Mouse (Mus musculus) neural tube, embryonic 14.5 days (tissue): ENCODE measurements around the gene Pym1. TPM values are rescaled to one million over a fixed set of nuclear protein-coding genes. Genes with fewer than 3 reads are reported as not detected.

Experiments
- ATAC-seq: fragments of 200-750 bp; cut with Nextera tagmentation; 2 replicates; pipeline ENCODE4 v1.8.0; 2017; ENCODE audit warnings: low read depth, mild to moderate bottlenecking, moderate TSS enrichment, moderate library complexity
- H3K27ac ChIP-seq: fragments of 300-500 bp; sonication (generic); 2 replicates; pipeline ENCODE4 v1.5.1; 2014; ENCODE audit warnings: low read depth, mild to moderate bottlenecking, control low read depth, low read length, moderate library complexity, mixed read lengths
- H3K27me3 ChIP-seq: fragments of 300-500 bp; sonication (generic); 2 replicates; pipeline ENCODE4 v1.6.1; 2014; ENCODE audit warnings: low read length; ENCODE audit not compliant: control insufficient read depth, insufficient read depth
- H3K36me3 ChIP-seq: fragments of 300-500 bp; sonication (generic); 2 replicates; pipeline ENCODE4 v1.6.1; 2014; ENCODE audit warnings: low read length, mixed read lengths; ENCODE audit not compliant: control insufficient read depth, insufficient read depth
- H3K4me1 ChIP-seq: fragments of 300-500 bp; sonication (generic); 2 replicates; pipeline ENCODE4 v1.6.1; 2014; ENCODE audit warnings: low read length; ENCODE audit not compliant: control insufficient read depth, insufficient read depth
- H3K4me2 ChIP-seq: fragments of 300-500 bp; sonication (generic); 2 replicates; pipeline ENCODE4 v1.6.1; 2014; ENCODE audit warnings: mild to moderate bottlenecking, low read depth, low read length, control low read depth
- H3K4me3 ChIP-seq: fragments of 300-500 bp; sonication (generic); 2 replicates; pipeline ENCODE4 v1.5.1; 2014; ENCODE audit warnings: low read depth, low read length, control low read depth, mixed read lengths
- H3K9ac ChIP-seq: fragments of 300-500 bp; sonication (generic); replicated peaks from 2 replicates; pipeline ENCODE4 v1.6.1; 2014; ENCODE audit warnings: low read depth, mild to moderate bottlenecking, control low read depth, low read length, mixed read lengths
- H3K9me3 ChIP-seq: fragments of 300-500 bp; sonication (generic); 2 replicates; pipeline ENCODE4 v1.6.1; 2016; ENCODE audit warnings: low read length; ENCODE audit not compliant: control insufficient read depth
- WGBS: fragments of 180-500 bp; shearing (Covaris S2); extraction: QIAGEN DNeasy Blood & Tissue Kit; methylation state at CpG from one replicate; pipeline ENCODE4 v1.1.7; 2014; 5-methylcytosine and 5-hydroxymethylcytosine counted together
- polyA plus RNA-seq: library from polyadenylated mRNA; unstranded; fragments of >200 nt; fragmentation: Nextera tagmentation; extraction: Ambion mirVana; gene quantifications from 2 replicates; pipeline ENCODE4 v1.2.1, GENCODE M21; 2014

The Pym1 gene
- polyA plus RNA-seq, 1 experiment from 2014 or later: 41.9 TPM

DNA sequence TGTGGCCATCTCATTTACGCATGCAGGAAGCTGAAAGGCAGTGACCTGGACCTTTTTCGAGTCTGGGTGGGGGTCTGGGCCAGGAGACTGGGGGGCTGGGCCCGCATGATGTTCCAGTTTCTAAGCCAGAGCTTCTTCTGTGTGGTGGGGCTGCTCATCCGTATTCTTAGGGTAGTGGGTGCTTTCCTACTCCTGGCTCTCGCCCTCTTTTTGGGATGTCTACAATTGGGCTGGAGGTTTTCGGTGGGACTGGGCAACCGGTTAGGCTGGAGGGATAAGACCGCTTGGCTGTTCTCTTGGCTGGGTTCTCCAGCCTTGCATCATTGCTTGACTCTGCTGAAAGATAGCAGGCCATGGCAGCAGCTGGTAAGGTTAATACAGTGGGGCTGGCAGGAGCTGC, 59.3 kb downstream of the Pym1 start:
- over 99% methylated on average over 8 of the region's 8 CpGs for WGBS
- no peaks in the 10 kb centered on the region; the same call in 1 of the 2 replicates for H3K36me3 ChIP-seq
- no peak overlapping the region for H3K27ac ChIP-seq
- no peaks in the 10 kb centered on the region; the same call in 1 of the 2 replicates for H3K27me3 ChIP-seq
- no peak overlapping the region for H3K9ac ChIP-seq
- H3K9me3 ChIP-seq: no peaks in the 10 kb centered on the region
- H3K4me2 ChIP-seq: peak overlapping the region; percentile 57
- no peak for ATAC-seq
- H3K4me3 ChIP-seq: peak overlapping the region; percentile 0; the same call in 1 of the 2 replicates
- peaks cover 47% of the 10 kb centered on the region for H3K4me1 ChIP-seq

Other genes with a start within 250 kb of the Pym1 start
- 6.4 and 8.9 TPM in 2 replicates for gene Myl6b, start 249.2 kb upstream of the Pym1 start, polyA plus RNA-seq
- 10.0 and 25.9 TPM in 2 replicates for gene Esyt1, start 222.0 kb upstream of the Pym1 start, polyA plus RNA-seq
- gene Zc3h10, start 200.1 kb upstream of the Pym1 start, polyA plus RNA-seq: 11.7 and 18.1 TPM in 2 replicates
- 2,344 and 2,479 TPM in 2 replicates for gene Rpl41, start 198.6 kb upstream of the Pym1 start, polyA plus RNA-seq
- gene Pa2g4, start 181.9 kb upstream of the Pym1 start, polyA plus RNA-seq: 127 and 132 TPM in 2 replicates
- 1.4 and 6.0 TPM in 2 replicates for gene Erbb3, start 158.2 kb upstream of the Pym1 start, polyA plus RNA-seq
- 454 and 493 TPM in 2 replicates for gene Rps26, start 121.1 kb upstream of the Pym1 start, polyA plus RNA-seq
- 20.3 and 22.9 TPM in 2 replicates for gene Ikzf4, start 101.9 kb upstream of the Pym1 start, polyA plus RNA-seq
- gene Suox, start 73.8 kb upstream of the Pym1 start, polyA plus RNA-seq: 13.1 and 14.6 TPM in 2 replicates
- 87.4 and 98.6 TPM in 2 replicates for gene Rab5b, start 51.6 kb upstream of the Pym1 start, polyA plus RNA-seq
- 0.63 and 0.99 TPM in 2 replicates for gene Pmel, start 43.7 kb upstream of the Pym1 start, polyA plus RNA-seq
- 8.6 and 15.9 TPM in 2 replicates for gene Cdk2, start 42.9 kb upstream of the Pym1 start, polyA plus RNA-seq
- 7.8 and 9.2 TPM in 2 replicates for gene Dgka, start 3.0 kb upstream of the Pym1 start, polyA plus RNA-seq
- 0.70 and 0.71 TPM in 2 replicates for gene Mmp19, start 43.0 kb downstream of the Pym1 start, polyA plus RNA-seq
- gene Dnajc14, start 56.2 kb downstream of the Pym1 start, polyA plus RNA-seq: 35.6 and 42.1 TPM in 2 replicates
- 13.9 and 16.6 TPM in 2 replicates for gene Tmem198b, start 56.5 kb downstream of the Pym1 start, polyA plus RNA-seq
- gene Sarnp, start 69.4 kb downstream of the Pym1 start, polyA plus RNA-seq: 146 and 168 TPM in 2 replicates
- 21.2 and 21.9 TPM in 2 replicates for gene Ormdl2, start 73.8 kb downstream of the Pym1 start, polyA plus RNA-seq
- 8.2 and 8.6 TPM in 2 replicates for gene Gdf11, start 143.8 kb downstream of the Pym1 start, polyA plus RNA-seq
- 146 and 210 TPM in 2 replicates for gene Cd63, start 153.1 kb downstream of the Pym1 start, polyA plus RNA-seq
- 18.4 and 19.7 TPM in 2 replicates for gene Rdh5, start 175.0 kb downstream of the Pym1 start, polyA plus RNA-seq
- 258 and 280 TPM in 2 replicates for gene Bloc1s1, start 176.1 kb downstream of the Pym1 start, polyA plus RNA-seq
- gene Itga7, start 185.9 kb downstream of the Pym1 start, polyA plus RNA-seq: 3.3 and 10.3 TPM in 2 replicates
- gene Mettl7b, start 213.1 kb downstream of the Pym1 start, polyA plus RNA-seq: not detected in 2 replicates
- not detected in 2 replicates for gene Olfr9, start 241.5 kb downstream of the Pym1 start, polyA plus RNA-seq